Mouse (Mus musculus) thymus, postnatal 0 days (tissue): ENCODE data around the gene Wipi1. TPM values are rescaled to one million over a fixed set of nuclear protein-coding genes. Genes with fewer than 3 reads are reported as not detected.

ENCODE experiments used
- DNase-seq: peaks from one replicate; pipeline ENCODE4 v3.0.0-alpha.2; 2015; ENCODE audit warnings: low spot score
- polyA plus RNA-seq: library from polyadenylated mRNA; unstranded; fragments of >200 nt; fragmentation: Nextera tagmentation; extraction: Ambion mirVana; gene quantifications from 2 replicates; pipeline ENCODE4 v1.2.1, GENCODE M21; 2015

Gene Wipi1
- polyA plus RNA-seq, 1 experiment from 2014 or later: 12.3 TPM

GRCm38 (mm10) chr11:109583986-109584385 is 27.8 kb downstream of the Wipi1 start:
- DNase-seq: peak; percentile 27

GRCm38 (mm10) chr11:109579999-109580398 is 31.8 kb downstream of the Wipi1 start:
- no peak for DNase-seq

- DNase-seq: no peak
These were observed 33.2 kb downstream of the Wipi1 start for GRCm38 (mm10) chr11:109578536-109578935.

DNA sequence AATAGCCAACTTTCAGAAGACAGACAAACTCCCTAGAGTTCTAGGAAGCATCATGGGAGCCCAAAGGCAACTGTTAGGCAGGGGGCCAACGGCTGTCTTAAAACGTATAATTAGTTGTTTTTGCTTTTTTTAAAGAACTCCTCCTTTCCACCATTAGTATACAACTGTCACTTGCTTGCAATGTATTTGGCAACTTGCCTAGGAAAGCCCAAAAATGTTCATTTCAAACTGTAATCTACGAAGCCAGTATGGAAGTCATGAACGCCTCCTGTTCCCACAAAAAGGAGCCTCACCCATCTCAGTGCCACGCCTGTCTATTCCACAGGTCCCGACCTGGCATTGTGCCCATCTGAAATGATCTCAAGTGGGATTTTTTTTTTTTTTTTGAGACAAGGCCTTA is 35.9 kb downstream of the Wipi1 start:
- DNase-seq: no peak

DNA sequence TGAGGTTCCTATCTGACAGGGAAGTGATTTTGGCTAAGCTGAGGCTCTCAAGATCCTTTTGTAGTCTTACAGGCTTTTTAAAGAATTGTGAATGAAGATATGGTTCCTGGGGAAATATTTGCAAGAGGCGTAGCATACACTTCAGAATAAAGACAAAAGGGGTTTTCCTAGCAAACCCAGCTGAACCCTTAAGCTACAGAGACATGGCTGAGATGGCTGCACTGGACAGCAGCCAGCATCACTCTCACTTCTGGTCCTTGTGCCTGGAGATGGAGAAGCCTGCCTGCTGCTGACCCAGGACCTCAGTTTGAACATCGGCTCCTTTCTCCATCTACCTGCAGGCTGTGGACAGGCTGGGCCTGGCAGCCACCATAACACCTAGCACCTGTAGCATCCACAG is 37.2 kb downstream of the Wipi1 start:
- no peak for DNase-seq

DNA sequence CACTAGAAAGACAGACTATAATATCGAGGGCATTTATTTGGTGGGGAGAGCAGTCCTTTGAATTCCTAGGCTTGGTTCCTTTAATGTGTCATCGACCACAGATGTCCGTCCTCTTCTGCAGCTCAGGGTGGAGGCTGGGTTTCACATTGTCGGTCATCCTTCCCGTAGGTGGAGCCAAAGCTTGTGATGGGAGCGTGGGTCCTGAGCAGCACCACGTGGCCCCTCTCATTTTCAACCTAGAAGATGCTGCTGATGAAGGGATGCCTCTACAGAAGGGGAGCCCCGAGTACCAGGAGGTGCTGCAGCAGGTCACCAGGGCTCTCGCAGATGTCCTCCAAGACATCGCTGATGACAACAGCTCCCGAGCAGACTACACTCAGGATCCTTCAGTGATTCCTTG is 39.7 kb downstream of the Wipi1 start:
- DNase-seq: no peak

DNA sequence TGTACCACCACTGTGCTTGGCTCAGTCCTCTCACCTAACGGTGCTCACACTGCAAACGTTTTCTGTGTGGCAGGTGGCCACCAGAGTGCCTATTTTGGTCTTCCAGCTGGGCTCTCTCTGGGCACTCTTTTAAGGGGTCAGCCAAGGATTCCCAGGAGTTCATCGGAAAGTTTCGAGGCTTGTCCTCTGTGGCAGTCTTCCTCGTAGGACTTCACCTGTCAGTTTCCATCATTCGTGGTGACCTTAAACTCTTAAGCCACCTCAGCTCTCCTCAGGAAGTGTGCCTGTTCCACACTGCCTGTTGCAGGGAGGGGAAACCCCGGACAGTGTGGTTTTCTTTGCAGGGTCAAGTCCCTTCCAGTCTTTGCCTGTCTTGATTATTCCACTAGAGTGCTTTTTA is 42.0 kb downstream of the Wipi1 start:
- no peak for DNase-seq

DNA sequence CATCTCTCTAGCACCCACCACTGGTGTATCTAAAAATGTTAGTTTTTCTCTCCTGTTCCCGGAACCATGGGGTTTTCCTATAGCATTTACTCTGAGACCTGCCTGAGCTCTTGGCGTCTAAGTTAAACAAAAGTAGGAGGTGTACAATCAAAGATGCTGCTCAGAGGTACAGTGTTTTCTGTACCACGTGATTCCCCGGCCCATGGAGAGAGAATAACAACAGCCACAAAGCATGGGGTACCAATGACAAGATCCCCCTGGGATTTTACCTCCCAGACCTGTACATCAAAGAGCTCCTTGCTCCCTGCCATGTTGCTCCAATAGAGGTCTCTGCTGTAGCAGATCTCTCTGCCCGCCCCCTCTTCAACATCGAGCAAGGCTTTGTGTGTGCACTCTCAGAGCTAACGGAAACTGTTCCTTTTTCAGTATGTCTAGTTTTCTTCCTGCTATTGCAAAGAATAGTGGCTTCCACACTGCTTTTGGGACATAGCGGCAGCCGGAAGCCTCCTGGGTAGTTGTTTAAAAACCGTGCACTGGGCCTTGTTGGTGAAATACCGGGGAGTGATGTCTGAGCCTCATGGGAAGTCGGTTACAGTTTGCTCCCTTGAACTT is 42.7 kb downstream of the Wipi1 start:
- DNase-seq: no peak

DNA sequence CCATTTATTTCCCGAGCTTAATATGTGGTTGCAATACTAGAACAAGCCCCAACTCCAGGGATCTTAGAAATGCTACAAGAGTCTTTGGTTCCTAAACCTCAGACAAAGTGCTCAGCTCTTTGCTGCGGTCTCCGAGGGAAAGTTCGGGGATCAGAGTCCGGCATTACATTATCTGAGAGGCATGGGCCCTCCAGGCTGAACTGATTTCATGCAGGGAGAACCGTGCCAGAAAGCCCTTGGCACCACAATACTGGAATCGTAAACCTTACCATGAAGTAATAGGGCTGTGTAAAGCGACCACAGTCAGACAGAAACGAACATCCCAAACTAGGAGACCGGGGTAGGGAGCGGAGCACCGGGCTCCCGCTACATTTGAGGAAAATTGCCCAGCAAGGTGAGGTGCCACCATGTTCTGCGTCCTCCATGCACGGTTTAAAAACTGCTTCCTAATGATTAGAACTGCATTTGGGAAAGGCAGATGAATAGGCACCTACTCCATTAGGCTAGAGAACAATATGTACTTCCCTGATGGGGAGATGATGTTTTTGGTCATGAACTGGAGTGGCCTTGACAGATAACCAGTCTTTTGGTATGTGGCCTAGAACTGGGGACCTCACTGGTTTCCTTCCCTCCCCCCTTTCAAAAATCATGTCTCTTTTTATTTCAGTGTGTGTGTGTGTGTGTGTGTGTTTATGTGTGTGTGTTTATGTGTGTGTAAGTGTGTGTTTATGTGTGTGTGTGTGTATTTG is 47.1 kb downstream of the Wipi1 start:
- DNase-seq: no peak

DNA sequence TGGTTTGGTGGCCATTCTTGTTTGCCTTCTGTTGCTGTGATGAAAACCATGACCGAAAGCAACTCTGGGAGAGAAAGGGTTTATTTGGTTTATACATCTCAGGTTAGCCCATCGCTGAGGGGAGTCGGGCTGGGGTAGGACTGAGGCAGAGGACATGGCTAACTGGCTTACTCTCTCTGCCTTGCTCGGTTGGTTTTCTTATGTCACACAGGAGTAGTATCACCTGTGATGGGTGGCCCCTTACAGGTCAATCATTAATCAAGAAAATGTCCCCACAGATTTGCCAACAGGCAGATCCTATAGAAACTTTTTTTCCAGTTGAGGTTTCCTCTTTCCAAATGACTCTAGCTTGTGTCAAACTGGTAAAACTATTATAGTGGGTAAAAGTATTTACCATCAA is 48.1 kb downstream of the Wipi1 start:
- DNase-seq: no peak

DNA sequence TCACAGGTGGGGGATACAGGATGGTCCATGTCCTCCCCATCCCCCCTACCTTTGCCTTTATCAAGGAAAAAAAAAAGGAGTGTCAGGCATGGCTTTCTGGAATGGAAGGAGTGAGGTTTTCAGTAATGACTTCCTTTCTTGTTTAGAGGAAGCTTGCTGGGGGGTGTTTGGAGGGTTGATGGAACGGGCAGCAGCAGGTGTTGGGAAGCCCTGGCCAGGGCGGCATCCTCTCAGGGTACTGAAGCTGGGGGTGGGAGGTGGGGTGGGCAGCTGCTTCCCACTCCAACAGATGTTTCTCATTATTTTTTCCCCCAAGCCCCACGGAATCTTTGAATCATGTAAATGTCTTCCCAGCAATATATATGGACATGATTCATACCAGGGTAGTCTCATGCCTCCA is 50.3 kb downstream of the Wipi1 start:
- DNase-seq: no peak

- peak; percentile 89 for DNase-seq
These were observed 50.9 kb downstream of the Wipi1 start for GRCm38 (mm10) chr11:109560793-109561257.

GRCm38 (mm10) chr11:109559241-109559640 is 52.5 kb downstream of the Wipi1 start:
- no peak for DNase-seq

- no peak for DNase-seq
These were observed 54.3 kb downstream of the Wipi1 start for GRCm38 (mm10) chr11:109557419-109557818.

DNA sequence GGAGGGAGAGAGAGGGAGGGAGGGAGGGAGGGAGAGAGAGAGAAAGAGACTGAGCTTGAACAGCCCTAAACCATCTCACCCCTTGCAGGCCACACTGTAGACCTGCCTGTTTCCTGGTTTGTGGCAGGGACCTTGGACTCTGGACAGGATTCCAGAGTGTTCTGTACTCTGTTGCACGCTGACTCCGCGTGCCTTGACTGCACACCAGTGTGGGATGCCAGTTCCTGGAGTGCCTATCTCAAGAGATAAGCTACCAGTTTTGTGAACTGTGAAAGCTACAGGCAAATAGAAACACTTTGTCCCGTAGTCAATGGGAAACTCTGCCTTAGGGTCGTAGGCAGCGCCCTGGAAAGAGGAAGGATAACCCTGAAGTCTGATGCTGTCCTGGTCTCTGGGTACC is 55.6 kb downstream of the Wipi1 start:
- no peak for DNase-seq

GRCm38 (mm10) chr11:109554443-109554842 is 57.3 kb downstream of the Wipi1 start:
- DNase-seq: no peak

DNA sequence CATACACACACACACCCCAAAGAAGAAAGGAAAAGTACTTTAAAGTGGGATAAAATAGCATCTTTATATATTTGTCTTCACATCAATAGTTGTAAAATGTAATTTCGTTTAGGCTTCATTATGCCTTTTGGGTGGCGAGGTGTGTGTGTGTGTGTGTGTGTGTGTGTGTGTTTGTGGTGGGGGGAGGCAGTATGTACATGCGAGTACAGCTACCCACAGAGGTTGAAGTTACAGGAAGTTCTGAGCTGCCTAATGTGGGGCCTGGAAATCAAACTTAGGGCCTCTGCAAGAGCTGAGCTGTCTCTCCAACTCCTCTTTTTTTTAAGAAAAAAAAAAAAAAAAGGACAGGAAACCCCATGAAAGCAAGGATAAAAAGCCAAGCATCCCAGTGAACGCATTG is 57.8 kb downstream of the Wipi1 start:
- DNase-seq: peak; percentile 42

GRCm38 (mm10) chr11:109549599-109550290 is 62.0 kb downstream of the Wipi1 start:
- no peak for DNase-seq

GRCm38 (mm10) chr11:109547652-109548051 is 64.1 kb downstream of the Wipi1 start:
- no peak for DNase-seq

DNA sequence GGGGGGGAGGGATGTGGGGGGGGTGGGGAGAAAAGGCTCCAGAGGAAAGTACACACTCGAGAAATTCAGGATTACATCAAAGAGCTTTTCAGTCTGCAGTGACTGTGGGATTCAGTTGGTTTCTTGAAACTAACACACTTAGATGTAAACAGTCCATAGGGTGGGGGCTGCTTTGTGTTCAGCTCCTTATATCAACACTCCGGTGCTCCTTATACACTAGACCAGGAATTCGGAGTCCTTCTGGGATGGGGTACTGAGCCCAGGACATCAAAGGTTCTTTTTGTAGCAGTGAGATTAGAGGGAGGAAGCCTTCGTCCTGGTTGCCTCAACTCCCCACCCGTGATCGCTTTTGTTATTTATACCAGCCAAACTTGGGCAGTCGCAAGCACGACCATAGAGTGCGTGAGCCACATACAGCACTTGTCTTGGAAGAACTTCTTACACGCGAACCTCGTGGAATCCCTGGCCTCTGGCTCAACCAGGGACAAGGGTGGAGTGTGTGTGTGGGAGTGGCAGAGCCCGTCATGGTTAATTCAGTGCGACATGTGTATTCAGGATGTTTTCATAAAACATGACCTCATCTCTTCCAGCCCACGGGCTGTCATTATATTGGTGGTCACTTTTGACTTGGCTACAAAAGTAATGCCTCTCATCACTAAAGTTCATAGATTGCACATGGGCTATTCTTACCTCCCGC is 65.3 kb downstream of the Wipi1 start:
- no peak for DNase-seq

DNA sequence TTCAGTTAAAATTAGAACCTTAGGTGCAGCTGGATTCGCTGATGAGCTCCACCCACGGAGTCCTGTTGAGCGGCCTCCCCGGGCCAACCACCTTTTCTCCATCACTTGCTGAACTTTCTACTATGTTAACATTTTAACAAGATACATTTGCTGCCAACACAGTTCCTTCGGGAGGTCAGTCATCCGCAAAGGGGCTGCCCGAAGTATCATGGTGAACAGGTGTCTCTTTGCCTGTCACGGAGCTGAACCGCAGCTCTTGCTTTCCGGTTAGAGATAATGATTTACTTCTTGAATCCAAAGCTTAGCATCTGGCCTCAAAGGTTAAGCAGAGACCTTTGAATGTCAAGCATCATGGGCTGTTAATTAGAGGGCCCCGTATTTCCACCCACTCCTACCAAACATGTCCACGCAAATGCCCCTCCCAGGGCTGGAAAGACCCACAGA is 66.0 kb downstream of the Wipi1 start:
- DNase-seq: no peak

DNA sequence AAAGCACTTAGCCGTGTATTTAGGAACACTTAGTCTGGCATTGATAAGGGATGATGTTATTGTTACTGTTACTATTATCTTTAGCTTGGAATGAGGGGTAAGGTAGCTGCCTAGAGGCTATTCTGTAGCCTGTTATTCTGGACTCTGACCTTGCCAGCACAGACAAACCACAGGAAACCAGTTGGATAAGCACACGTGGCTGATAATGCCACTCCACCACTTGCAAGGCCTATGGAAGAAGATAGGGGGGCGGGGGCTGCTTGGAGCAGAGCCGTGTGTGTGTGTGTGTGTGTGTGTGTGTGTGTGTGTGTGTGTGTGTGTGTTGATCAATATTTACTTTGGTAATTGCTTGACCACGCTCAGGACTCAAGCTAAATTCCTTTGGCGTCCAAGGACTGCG is 66.5 kb downstream of the Wipi1 start:
- DNase-seq: no peak
